Mouse (Mus musculus) heart, adult 2 months (tissue): ENCODE data around the gene Ssh2. TPM values are rescaled to one million over a fixed set of nuclear protein-coding genes. Genes with fewer than 3 reads are reported as not detected.

Experiments used
- DNase-seq, 2 experiments: peaks; one replicate each; pipeline ENCODE4 v3.0.0; 2021
- H3K27ac ChIP-seq: fragments of 200-600 bp; 2 replicates; pipeline ENCODE4 v1.8.1; 2022
- H3K27me3 ChIP-seq: fragments of 200-500 bp; 2 replicates; pipeline ENCODE4 v1.6.1; 2012; ENCODE audit warnings: mild to moderate bottlenecking, low read length, inconsistent platforms, mixed read lengths; ENCODE audit not compliant: control insufficient read depth, insufficient read depth
- H3K36me3 ChIP-seq: fragments of 200-500 bp; 2 replicates; pipeline ENCODE4 v1.6.1; 2012; ENCODE audit warnings: low read length, inconsistent platforms; ENCODE audit not compliant: control insufficient read depth, insufficient read depth
- H3K4me1 ChIP-seq: fragments of 200-500 bp; 2 replicates; pipeline ENCODE4 v1.6.1; 2011; ENCODE audit warnings: low read length; ENCODE audit not compliant: control insufficient read depth, insufficient read depth
- H3K4me3 ChIP-seq: fragments of 200-600 bp; 2 replicates; pipeline ENCODE4 v1.8.1; 2022
- H3K79me2 ChIP-seq: fragments of 200-500 bp; replicated peaks from 2 replicates; pipeline ENCODE4 v1.6.1; 2012; ENCODE audit warnings: mild to moderate bottlenecking, inconsistent platforms, low read length, moderate library complexity, mixed read lengths; ENCODE audit not compliant: control insufficient read depth, insufficient read depth
- H3K9ac ChIP-seq: fragments of 200-500 bp; 2 replicates; pipeline ENCODE4 v1.6.1; 2012; ENCODE audit warnings: low read depth, mild to moderate bottlenecking, control low read depth, inconsistent platforms, low read length, mixed read lengths
- CTCF ChIP-seq: fragments of 200-600 bp; IDR thresholded peaks from 2 replicates; pipeline ENCODE4 v1.8.1; 2022; ENCODE audit warnings: antibody characterized with exemption, mild to moderate bottlenecking, moderate library complexity
- EP300 ChIP-seq: fragments of 200-500 bp; IDR thresholded peaks from 2 replicates; pipeline ENCODE4 v1.6.1; 2011; ENCODE audit warnings: low read depth, low read length, control low read depth; ENCODE audit not compliant: insufficient read depth
- POLR2A ChIP-seq: fragments of 200-500 bp; IDR thresholded peaks from 2 replicates; pipeline ENCODE4 v1.6.1; 2011; ENCODE audit warnings: mild to moderate bottlenecking, low read depth, low read length, control low read depth; ENCODE audit not compliant: insufficient read depth
- WGBS: fragments of 180-500 bp; shearing (Covaris S2); methylation state at CpG from one replicate; pipeline ENCODE4 v1.1.7; 2018; 5-methylcytosine and 5-hydroxymethylcytosine counted together
- intact Hi-C: fragments of 180-260 bp; cut with DNase I; formaldehyde crosslinking; loops from one replicate; pipeline ENCODE4 v1.15.1; 2025
- polyA plus RNA-seq: library from polyadenylated mRNA; depleted of rRNA; stranded (reverse); fragments of >200 nt; gene quantifications from 2 replicates; pipeline ENCODE4 v1.2.3, GENCODE M21; 2012
- total RNA-seq, 2 experiments: library from RNA; stranded (reverse); gene quantifications; 2 replicates each; pipeline ENCODE4 v1.2.3; 2021

Gene Ssh2
- total and polyA plus RNA-seq, 3 experiments = 22.6 to 76.5 (median 73.7) TPM

DNA sequence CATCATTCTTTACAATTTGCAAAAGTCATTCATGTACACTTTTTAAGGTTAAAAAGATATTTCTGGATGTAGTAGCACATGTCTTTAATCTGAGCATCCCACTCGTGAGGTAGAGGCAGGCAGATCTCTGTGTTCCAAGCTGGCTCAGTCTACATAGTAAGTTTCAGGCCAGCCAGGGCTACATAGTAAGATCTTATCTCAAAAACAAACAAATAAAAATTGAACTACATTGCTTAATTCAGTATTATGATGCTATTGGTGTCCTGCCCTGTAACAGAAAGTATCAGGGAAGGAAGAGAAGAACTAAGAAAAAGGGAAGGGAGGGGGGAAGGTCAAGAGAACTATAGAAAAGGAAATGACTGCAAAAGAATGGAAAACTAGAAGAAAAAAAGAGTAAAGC, 21.3 kb upstream of the Ssh2 start:
- intact Hi-C loops = no loop called here
- 74% methylated on average over 1 of the region's 1 CpGs for WGBS
- TF ChIP-seq EP300 (no peak), POLR2A (no peak), CTCF (no peak)

DNA sequence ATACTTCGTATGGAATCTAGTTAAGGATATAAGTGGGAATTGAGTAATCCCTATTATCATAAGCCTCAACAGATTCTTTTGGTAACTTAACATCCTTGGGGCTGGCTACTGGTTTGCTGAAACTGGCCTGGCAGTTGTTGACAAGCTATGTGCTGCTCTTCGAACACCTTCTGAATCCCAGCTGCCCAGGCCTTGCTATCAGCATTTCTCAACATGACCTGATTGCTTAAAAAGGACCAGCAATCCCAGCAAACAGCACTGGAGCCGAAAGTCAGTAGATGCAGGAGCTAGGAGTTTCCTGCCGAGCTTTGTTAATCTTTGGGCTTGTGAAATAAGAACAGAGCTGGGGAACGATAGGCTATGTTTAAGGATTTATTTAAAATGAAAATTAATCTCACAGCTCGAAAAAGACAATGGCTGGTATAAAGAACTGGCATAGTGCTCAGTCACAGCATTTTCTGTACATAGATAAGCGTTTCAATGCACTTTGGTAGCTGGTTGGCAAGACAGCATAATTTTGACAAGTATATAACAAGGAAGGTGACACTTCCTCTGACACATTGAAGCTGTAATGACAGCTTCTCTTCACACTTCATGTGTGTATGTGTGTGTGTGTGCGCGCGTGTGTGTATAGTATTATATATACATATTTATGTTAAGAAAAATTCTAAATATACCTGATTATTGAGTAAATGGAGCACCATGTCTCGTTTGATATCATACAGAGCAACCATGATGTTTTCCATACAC, 20.6 kb upstream of the Ssh2 start:
- Histone ChIP-seq H3K4me3 (no peak overlapping the region), H3K36me3 (no peaks in the 10 kb centered on the region), H3K4me1 (peaks cover 3% of the 10 kb centered on the region), H3K27me3 (no peaks in the 10 kb centered on the region), H3K79me2 (no peaks in the 10 kb centered on the region), H3K27ac (no peak overlapping the region; the same call in 1 of the 2 replicates), H3K9ac (no peak overlapping the region)
- WGBS = 62% methylated on average over 11 of the region's 11 CpGs
- TF ChIP-seq CTCF (no peak), POLR2A (no peak), EP300 (no peak)
- intact Hi-C loops = no loop called here
- no peak for DNase-seq

More for the DNA sequence above, 21.3 kb upstream of the Ssh2 start:
- Histone ChIP-seq H3K9ac (no peak overlapping the region), H3K4me1 (peaks cover 3% of the 10 kb centered on the region), H3K4me3 (no peak overlapping the region), H3K27ac (no peak overlapping the region), H3K27me3 (no peaks in the 10 kb centered on the region), H3K36me3 (no peaks in the 10 kb centered on the region), H3K79me2 (no peaks in the 10 kb centered on the region)
- DNase-seq = no peak

DNA sequence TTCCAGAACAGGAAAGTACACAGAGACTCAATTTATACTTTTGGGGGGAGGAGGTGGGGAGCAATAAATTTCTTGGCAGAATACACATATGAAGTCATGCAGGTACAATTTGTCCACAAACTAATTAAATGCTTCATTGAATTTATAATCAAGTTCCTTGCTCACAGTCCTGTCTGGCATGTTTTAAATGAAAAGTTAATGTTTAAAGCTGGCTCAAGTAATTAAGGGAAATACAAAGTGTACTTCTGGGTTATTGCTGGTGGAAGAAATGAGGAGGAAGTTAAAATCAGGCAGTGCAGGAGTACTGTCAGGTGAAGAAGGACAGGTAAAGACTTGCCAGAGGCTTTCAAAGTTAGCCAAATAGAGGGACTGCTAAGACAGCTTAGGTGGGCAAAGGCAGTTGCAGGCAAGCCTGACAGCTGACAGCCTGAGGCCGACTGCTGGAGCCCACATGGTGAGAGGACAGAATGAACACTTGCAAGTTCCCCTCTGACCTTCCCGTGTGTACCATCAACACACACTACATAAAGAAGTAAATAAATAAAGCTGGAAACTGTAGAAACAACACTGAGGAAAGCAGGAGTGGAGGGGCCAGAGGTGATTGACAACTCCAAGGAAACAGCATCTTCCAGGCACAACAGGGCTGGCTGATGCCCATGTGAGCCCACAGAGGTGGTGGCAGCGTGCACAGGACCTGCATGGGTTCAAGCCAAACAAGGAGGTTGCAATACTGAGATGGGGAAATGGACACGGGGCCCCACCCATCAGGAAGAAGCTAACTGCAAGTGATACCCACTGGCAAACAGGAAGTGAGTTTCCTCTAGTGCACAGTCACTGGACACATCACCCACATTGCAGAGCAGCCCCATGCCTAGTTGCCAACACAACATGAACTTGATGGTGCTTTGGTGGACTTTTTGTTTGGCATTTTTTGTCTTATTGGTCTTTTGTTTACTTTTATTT, 19.6 kb upstream of the Ssh2 start:
- Histone ChIP-seq H3K27me3 (no peaks in the 10 kb centered on the region), H3K27ac (no peak overlapping the region), H3K79me2 (no peaks in the 10 kb centered on the region), H3K9ac (no peak overlapping the region), H3K4me3 (no peak overlapping the region), H3K36me3 (no peaks in the 10 kb centered on the region), H3K4me1 (peaks cover 3% of the 10 kb centered on the region)
- no peak for TF ChIP-seq POLR2A
- intact Hi-C loops = no loop called here
- DNase-seq = peak in 1 of 2 experiments; percentile 26
- 47% methylated on average over 4 of the region's 4 CpGs for WGBS

- intact Hi-C loops = no loop called here
- Histone ChIP-seq H3K9ac (no peak overlapping the region), H3K27ac (no peak overlapping the region), H3K36me3 (no peaks in the 10 kb centered on the region), H3K4me1 (peaks cover 3% of the 10 kb centered on the region), H3K27me3 (no peaks in the 10 kb centered on the region), H3K79me2 (no peaks in the 10 kb centered on the region), H3K4me3 (no peak overlapping the region)
- no peak for TF ChIP-seq CTCF
- no peak for TF ChIP-seq EP300
- no peak for DNase-seq
- 68% methylated on average over 4 of the region's 4 CpGs for WGBS
These were observed 16.5 kb upstream of the Ssh2 start for GRCm38 (mm10) chr11:77199636-77200035.

- no peak for DNase-seq
- WGBS = 50% methylated on average over 1 of the region's 1 CpGs
- Histone ChIP-seq H3K79me2 (no peaks in the 10 kb centered on the region), H3K27ac (no peak overlapping the region), H3K36me3 (no peaks in the 10 kb centered on the region), H3K27me3 (no peaks in the 10 kb centered on the region), H3K4me3 (no peak overlapping the region), H3K4me1 (peaks cover 3% of the 10 kb centered on the region), H3K9ac (no peak overlapping the region)
- intact Hi-C loops = no loop called here
- TF ChIP-seq POLR2A = no peak
- TF ChIP-seq EP300 = no peak
- TF ChIP-seq CTCF = no peak
These were observed 15.4 kb upstream of the Ssh2 start for GRCm38 (mm10) chr11:77200703-77201102.
